Comparison of ENCODE assay signal across 8 mouse cellular contexts in genomic region chr13:57721524-57722279, GRCm38 (mm10).
DNase-seq lines count a peak whose midpoint lies in the region; ATAC-seq and TF ChIP-seq lines count a peak whose summit lies in the region.

No protein-coding gene starts in this region.

- 52% methylated on average over 20 of the region's 20 CpGs for WGBS in kidney, postnatal 0 days
- WGBS in cerebellum, adult 2 months, result 54% methylated on average over 20 of the region's 20 CpGs

- no peaks in the 10 kb centered on the region for H3K4me1 ChIP-seq in kidney, postnatal 0 days (replicated peaks; ENCODE audit: insufficient read depth, low read length)
- H3K4me1 ChIP-seq in cerebellum, adult 2 months (ENCODE audit: control insufficient read depth, insufficient read depth, low read length), result peaks cover 12% of the 10 kb centered on the region

- no peaks in the 10 kb centered on the region for H3K27me3 ChIP-seq in kidney, postnatal 0 days (ENCODE audit: insufficient read depth, low read length)
- H3K27me3 ChIP-seq in cerebellum, adult 2 months (ENCODE audit: control insufficient read depth, insufficient read depth, low read length), result no peaks in the 10 kb centered on the region

- no peaks in the 10 kb centered on the region for H3K36me3 ChIP-seq in kidney, postnatal 0 days (ENCODE audit: insufficient read depth, low read length)

- no peak overlapping the region for H3K27ac ChIP-seq in kidney, postnatal 0 days
- H3K27ac ChIP-seq in cerebellum, adult 2 months (ENCODE audit: insufficient read depth, low read length), result no peak overlapping the region

- H3K9me3 ChIP-seq in kidney, postnatal 0 days (replicated peaks; ENCODE audit: low read length), result no peaks in the 10 kb centered on the region

- DNase-seq in kidney, postnatal 0 days (ENCODE audit: low spot score), result peak; percentile 43
- no peak for DNase-seq in kidney, adult 11 months
- peak; percentile 64 to 67 for DNase-seq in cerebellum, adult 2 months
- peak; percentile 27 to 64 for DNase-seq in frontal cortex, adult 2 months (ENCODE audit: extremely low spot score in 1 of 2, low spot score in 1 of 2)
- peak; percentile 2 for DNase-seq in lung, postnatal 36 days
- DNase-seq in spleen, postnatal 14 days (ENCODE audit: low spot score in 2 of 2), result no peak

- H3K9ac ChIP-seq in kidney, postnatal 0 days (ENCODE audit: low read depth, low read length), result no peak overlapping the region

- TF ChIP-seq CTCF in kidney, postnatal 0 days (IDR thresholded peaks at IDR 0.05; ENCODE audit: low read depth), result peak; percentile 74
- peak; percentile 66 for TF ChIP-seq CTCF in cerebellum, adult 2 months (IDR thresholded peaks at IDR 0.05; ENCODE audit: borderline replicate concordance, insufficient read depth, low read depth, low read length)

- no peak for TF ChIP-seq POLR2A in cerebellum, adult 2 months (IDR thresholded peaks at IDR 0.05; ENCODE audit: borderline replicate concordance, insufficient read depth, low read length)

- no peak overlapping the region for H3K4me2 ChIP-seq in kidney, postnatal 0 days (ENCODE audit: low read length)

- peak; percentile 46; the same call in 1 of the 2 replicates for ATAC-seq in kidney, postnatal 0 days (replicated peaks; ENCODE audit: low FRiP score, low read depth)
- no peak for ATAC-seq in megakaryocyte-erythroid progenitor cell, adult 5-6 weeks (replicated peaks; ENCODE audit: low FRiP score, low TSS enrichment, poor library complexity, severe bottlenecking)
- ATAC-seq in monocyte, adult 5-6 weeks (replicated peaks; ENCODE audit: insufficient number of reproducible peaks, low FRiP score, low TSS enrichment, poor library complexity, severe bottlenecking), result no peak

- H3K4me3 ChIP-seq in kidney, postnatal 0 days (replicated peaks; ENCODE audit: low read depth, low read length), result no peak overlapping the region
- no peak overlapping the region for H3K4me3 ChIP-seq in cerebellum, adult 2 months (replicated peaks; ENCODE audit: insufficient read depth, low read depth, low read length)

Comparison
In these comparisons a context has a peak if more than half of its experiments do, and no peak if none do; other contexts are left out.
1. DNase-seq: peak in kidney, postnatal 0 days (single experiment), cerebellum, adult 2 months (2 of 2), frontal cortex, adult 2 months (2 of 2) and lung, postnatal 36 days (single experiment); none in kidney, adult 11 months (single experiment) and spleen, postnatal 14 days (0 of 2).